Mouse (Mus musculus): ENCODE measurements around the gene Myo3b. TPM values are rescaled to one million over a fixed set of nuclear protein-coding genes. Genes with fewer than 3 reads are reported as not detected.

The Myo3b gene
- polyA plus RNA-seq, 1 experiment from 2014 or later = 0.39 TPM

GRCm38 (mm10) chr2:70404301-70404700 is 365.4 kb downstream of the Myo3b start:
- no peak overlapping the region for H3K4me3 ChIP-seq (ENCODE audit: low read length)
- no peak for ATAC-seq (replicated peaks; ENCODE audit: extremely low read depth, insufficient read depth, low FRiP score)
- no peaks in the 10 kb centered on the region for H3K9me3 ChIP-seq (replicated peaks; ENCODE audit: control insufficient read depth, low read length)
- H3K9ac ChIP-seq (ENCODE audit: low read length) = no peak overlapping the region
- H3K36me3 ChIP-seq (ENCODE audit: control insufficient read depth, insufficient read depth) = no peaks in the 10 kb centered on the region
- H3K4me1 ChIP-seq (ENCODE audit: control insufficient read depth, insufficient read depth, low read length) = peaks cover 6% of the 10 kb centered on the region; the same call in 1 of the 2 replicates
- no peak overlapping the region for H3K27ac ChIP-seq (ENCODE audit: low read length)
- 80% methylated on average over 2 of the region's 2 CpGs for WGBS
- no peaks in the 10 kb centered on the region for H3K27me3 ChIP-seq (ENCODE audit: control insufficient read depth, insufficient read depth, low read length)
- H3K4me2 ChIP-seq (ENCODE audit: low read depth, low read length) = no peak overlapping the region

- Histone ChIP-seq H3K27ac (ENCODE audit: low read length) (no peak overlapping the region), H3K27me3 (ENCODE audit: control insufficient read depth, insufficient read depth, low read length) (no peaks in the 10 kb centered on the region), H3K36me3 (ENCODE audit: control insufficient read depth, insufficient read depth) (no peaks in the 10 kb centered on the region), H3K4me2 (ENCODE audit: low read depth, low read length) (no peak overlapping the region), H3K4me1 (ENCODE audit: control insufficient read depth, insufficient read depth, low read length) (peaks cover 6% of the 10 kb centered on the region; the same call in 1 of the 2 replicates), H3K9ac (ENCODE audit: low read length) (no peak overlapping the region), H3K9me3 (replicated peaks; ENCODE audit: control insufficient read depth, low read length) (no peaks in the 10 kb centered on the region), H3K4me3 (ENCODE audit: low read length) (no peak overlapping the region)
- ATAC-seq (replicated peaks; ENCODE audit: extremely low read depth, insufficient read depth, low FRiP score) = no peak
- WGBS = 88% methylated on average over 5 of the region's 5 CpGs
Measured at GRCm38 (mm10) chr2:70406846-70407245, 367.9 kb downstream of the Myo3b start.

- Histone ChIP-seq H3K9me3 (replicated peaks; ENCODE audit: control insufficient read depth, low read length) (no peaks in the 10 kb centered on the region), H3K27me3 (ENCODE audit: control insufficient read depth, insufficient read depth, low read length) (no peaks in the 10 kb centered on the region), H3K4me1 (ENCODE audit: control insufficient read depth, insufficient read depth, low read length) (peaks cover 6% of the 10 kb centered on the region; the same call in 1 of the 2 replicates), H3K4me3 (ENCODE audit: low read length) (no peak overlapping the region), H3K9ac (ENCODE audit: low read length) (no peak overlapping the region), H3K36me3 (ENCODE audit: control insufficient read depth, insufficient read depth) (no peaks in the 10 kb centered on the region), H3K4me2 (ENCODE audit: low read depth, low read length) (no peak overlapping the region), H3K27ac (ENCODE audit: low read length) (no peak overlapping the region)
- ATAC-seq (replicated peaks; ENCODE audit: extremely low read depth, insufficient read depth, low FRiP score) = peak; percentile 63
- WGBS = 36% methylated on average over 5 of the region's 5 CpGs
Measured at GRCm38 (mm10) chr2:70407729-70408128, 368.8 kb downstream of the Myo3b start.

- Histone ChIP-seq H3K9ac (ENCODE audit: low read length) (no peak overlapping the region), H3K4me3 (ENCODE audit: low read length) (no peak overlapping the region), H3K9me3 (replicated peaks; ENCODE audit: control insufficient read depth, low read length) (no peaks in the 10 kb centered on the region), H3K27me3 (ENCODE audit: control insufficient read depth, insufficient read depth, low read length) (no peaks in the 10 kb centered on the region), H3K36me3 (ENCODE audit: control insufficient read depth, insufficient read depth) (no peaks in the 10 kb centered on the region), H3K4me1 (ENCODE audit: control insufficient read depth, insufficient read depth, low read length) (peaks cover 6% of the 10 kb centered on the region; the same call in 1 of the 2 replicates), H3K4me2 (ENCODE audit: low read depth, low read length) (no peak overlapping the region), H3K27ac (ENCODE audit: low read length) (no peak overlapping the region)
- ATAC-seq (replicated peaks; ENCODE audit: extremely low read depth, insufficient read depth, low FRiP score) = no peak
- 81% methylated on average over 4 of the region's 4 CpGs for WGBS
Measured at GRCm38 (mm10) chr2:70410298-70410885, 371.5 kb downstream of the Myo3b start.

- Histone ChIP-seq H3K4me2 (ENCODE audit: low read depth, low read length) (no peak overlapping the region), H3K27ac (ENCODE audit: low read length) (no peak overlapping the region), H3K4me3 (ENCODE audit: low read length) (no peak overlapping the region), H3K9ac (ENCODE audit: low read length) (no peak overlapping the region), H3K27me3 (ENCODE audit: control insufficient read depth, insufficient read depth, low read length) (no peaks in the 10 kb centered on the region), H3K4me1 (ENCODE audit: control insufficient read depth, insufficient read depth, low read length) (peaks cover 6% of the 10 kb centered on the region; the same call in 1 of the 2 replicates), H3K9me3 (replicated peaks; ENCODE audit: control insufficient read depth, low read length) (no peaks in the 10 kb centered on the region), H3K36me3 (ENCODE audit: control insufficient read depth, insufficient read depth) (no peaks in the 10 kb centered on the region)
- 73% methylated on average over 13 of the region's 13 CpGs for WGBS
- ATAC-seq (replicated peaks; ENCODE audit: extremely low read depth, insufficient read depth, low FRiP score) = no peak
Measured at GRCm38 (mm10) chr2:70412315-70412714, 373.4 kb downstream of the Myo3b start.

- no peak overlapping the region for H3K4me2 ChIP-seq (ENCODE audit: low read depth, low read length)
- H3K27me3 ChIP-seq (ENCODE audit: control insufficient read depth, insufficient read depth, low read length) = no peaks in the 10 kb centered on the region
- no peak overlapping the region for H3K9ac ChIP-seq (ENCODE audit: low read length)
- H3K9me3 ChIP-seq (replicated peaks; ENCODE audit: control insufficient read depth, low read length) = no peaks in the 10 kb centered on the region
- no peak overlapping the region for H3K4me3 ChIP-seq (ENCODE audit: low read length)
- WGBS = 53% methylated on average over 1 of the region's 1 CpGs
- no peak for ATAC-seq (replicated peaks; ENCODE audit: extremely low read depth, insufficient read depth, low FRiP score)
- no peaks in the 10 kb centered on the region for H3K36me3 ChIP-seq (ENCODE audit: control insufficient read depth, insufficient read depth)
- H3K27ac ChIP-seq (ENCODE audit: low read length) = no peak overlapping the region
- no peaks in the 10 kb centered on the region for H3K4me1 ChIP-seq (ENCODE audit: control insufficient read depth, insufficient read depth, low read length)
Measured at GRCm38 (mm10) chr2:70414386-70414785, 375.5 kb downstream of the Myo3b start.

- H3K9ac ChIP-seq (ENCODE audit: low read length) = no peak overlapping the region
- H3K36me3 ChIP-seq (ENCODE audit: control insufficient read depth, insufficient read depth) = no peaks in the 10 kb centered on the region
- no peak overlapping the region for H3K4me3 ChIP-seq (ENCODE audit: low read length)
- no peak overlapping the region for H3K4me2 ChIP-seq (ENCODE audit: low read depth, low read length)
- H3K27ac ChIP-seq (ENCODE audit: low read length) = no peak overlapping the region
- no peak for ATAC-seq (replicated peaks; ENCODE audit: extremely low read depth, insufficient read depth, low FRiP score)
- H3K27me3 ChIP-seq (ENCODE audit: control insufficient read depth, insufficient read depth, low read length) = no peaks in the 10 kb centered on the region
- WGBS = 81% methylated on average over 1 of the region's 1 CpGs
- no peaks in the 10 kb centered on the region for H3K4me1 ChIP-seq (ENCODE audit: control insufficient read depth, insufficient read depth, low read length)
- H3K9me3 ChIP-seq (replicated peaks; ENCODE audit: control insufficient read depth, low read length) = no peaks in the 10 kb centered on the region
Measured at GRCm38 (mm10) chr2:70415521-70415920, 376.6 kb downstream of the Myo3b start.

- Histone ChIP-seq H3K4me1 (ENCODE audit: control insufficient read depth, insufficient read depth, low read length) (0 out of 2 replicates have a peak, but pooled peaks cover 4% of the 10 kb centered on the region), H3K9me3 (replicated peaks; ENCODE audit: control insufficient read depth, low read length) (no peaks in the 10 kb centered on the region), H3K36me3 (ENCODE audit: control insufficient read depth, insufficient read depth) (no peaks in the 10 kb centered on the region), H3K4me3 (ENCODE audit: low read length) (no peak overlapping the region), H3K9ac (ENCODE audit: low read length) (no peak overlapping the region), H3K27ac (ENCODE audit: low read length) (no peak overlapping the region), H3K4me2 (ENCODE audit: low read depth, low read length) (no peak overlapping the region), H3K27me3 (ENCODE audit: control insufficient read depth, insufficient read depth, low read length) (no peaks in the 10 kb centered on the region)
- 66% methylated on average over 6 of the region's 6 CpGs for WGBS
- ATAC-seq (replicated peaks; ENCODE audit: extremely low read depth, insufficient read depth, low FRiP score) = no peak
Measured at GRCm38 (mm10) chr2:70419336-70419735, 380.4 kb downstream of the Myo3b start.

GRCm38 (mm10) chr2:70421144-70421874 is 382.4 kb downstream of the Myo3b start:
- Histone ChIP-seq H3K9me3 (replicated peaks; ENCODE audit: control insufficient read depth, low read length) (no peaks in the 10 kb centered on the region), H3K4me3 (ENCODE audit: low read length) (no peak overlapping the region), H3K4me1 (ENCODE audit: control insufficient read depth, insufficient read depth, low read length) (0 out of 2 replicates have a peak, but pooled peaks cover 4% of the 10 kb centered on the region), H3K27ac (ENCODE audit: low read length) (no peak overlapping the region), H3K4me2 (ENCODE audit: low read depth, low read length) (no peak overlapping the region), H3K36me3 (ENCODE audit: control insufficient read depth, insufficient read depth) (no peaks in the 10 kb centered on the region), H3K9ac (ENCODE audit: low read length) (no peak overlapping the region), H3K27me3 (ENCODE audit: control insufficient read depth, insufficient read depth, low read length) (no peaks in the 10 kb centered on the region)
- WGBS = 40% methylated on average over 13 of the region's 13 CpGs
- ATAC-seq (replicated peaks; ENCODE audit: extremely low read depth, insufficient read depth, low FRiP score) = no peak

Measured in heart, embryonic 16.5 days (tissue).